Mouse (Mus musculus) WW6 (cell line): ENCODE data around the gene Utp15.

ENCODE experiments used
- DNase-seq: peaks from one replicate; pipeline ENCODE4 v3.0.0-alpha.2; 2013; ENCODE audit warnings: low read depth, low spot score

Gene Utp15

DNA sequence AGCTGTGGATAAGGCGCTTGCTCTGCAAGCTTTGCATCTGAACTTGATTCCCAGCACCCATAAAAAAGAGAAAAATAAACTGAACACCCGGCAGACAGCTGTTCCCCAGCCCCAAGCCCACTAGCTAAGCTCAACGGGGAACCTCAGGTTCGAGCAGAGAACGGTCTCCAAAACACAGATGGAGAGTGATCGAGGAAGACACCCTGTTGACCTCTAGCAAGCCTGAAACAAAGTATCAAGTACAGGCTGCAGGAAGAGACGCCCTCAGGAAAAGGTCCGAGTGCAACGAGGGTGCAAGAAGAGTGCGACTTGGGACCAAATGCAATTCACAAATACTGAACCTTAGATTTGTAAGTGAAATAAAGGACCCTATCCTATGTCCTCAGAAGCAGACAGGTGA is 13.2 kb downstream of the Utp15 start:
- DNase-seq: no peak

- no peak for DNase-seq
These were observed 17.5 kb downstream of the Utp15 start for GRCm38 (mm10) chr13:98245386-98245785.

GRCm38 (mm10) chr13:98244571-98245350 is 18.1 kb downstream of the Utp15 start:
- DNase-seq: no peak

DNA sequence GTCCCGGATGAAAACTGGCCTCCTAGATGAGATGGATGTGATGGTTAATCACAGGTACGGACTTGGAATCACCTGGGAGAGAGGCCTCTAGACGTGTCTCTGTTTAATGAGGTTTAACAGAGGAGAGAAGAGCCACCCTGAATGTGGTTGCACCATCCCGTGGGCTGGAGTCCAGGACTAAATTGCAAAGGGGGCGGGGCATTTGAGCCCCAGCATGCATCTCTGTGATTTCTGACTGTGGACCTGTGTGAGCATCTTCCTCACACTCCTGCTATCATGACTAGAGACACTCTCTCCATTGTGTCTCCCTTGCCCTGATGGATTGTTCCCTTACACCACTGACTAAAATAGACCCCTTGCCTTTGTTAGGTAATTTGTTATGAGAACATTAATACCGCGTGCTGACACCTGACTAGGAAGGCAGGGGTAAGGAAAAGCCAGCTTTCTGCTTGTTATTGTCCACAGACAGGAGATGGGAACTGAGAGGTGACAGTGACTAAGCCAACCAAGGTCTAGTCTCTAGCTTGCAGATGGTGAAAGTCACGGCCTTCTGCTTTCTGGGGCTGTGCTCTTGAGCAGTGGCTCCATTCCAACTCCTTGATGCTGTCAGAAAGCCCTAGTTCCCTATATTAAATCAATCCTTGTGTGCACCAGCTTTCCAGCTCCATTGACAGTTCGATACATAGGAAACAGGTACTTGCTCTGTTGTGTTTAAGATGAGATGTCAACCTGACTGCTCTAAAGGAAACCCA is 21.1 kb downstream of the Utp15 start:
- no peak for DNase-seq

DNA sequence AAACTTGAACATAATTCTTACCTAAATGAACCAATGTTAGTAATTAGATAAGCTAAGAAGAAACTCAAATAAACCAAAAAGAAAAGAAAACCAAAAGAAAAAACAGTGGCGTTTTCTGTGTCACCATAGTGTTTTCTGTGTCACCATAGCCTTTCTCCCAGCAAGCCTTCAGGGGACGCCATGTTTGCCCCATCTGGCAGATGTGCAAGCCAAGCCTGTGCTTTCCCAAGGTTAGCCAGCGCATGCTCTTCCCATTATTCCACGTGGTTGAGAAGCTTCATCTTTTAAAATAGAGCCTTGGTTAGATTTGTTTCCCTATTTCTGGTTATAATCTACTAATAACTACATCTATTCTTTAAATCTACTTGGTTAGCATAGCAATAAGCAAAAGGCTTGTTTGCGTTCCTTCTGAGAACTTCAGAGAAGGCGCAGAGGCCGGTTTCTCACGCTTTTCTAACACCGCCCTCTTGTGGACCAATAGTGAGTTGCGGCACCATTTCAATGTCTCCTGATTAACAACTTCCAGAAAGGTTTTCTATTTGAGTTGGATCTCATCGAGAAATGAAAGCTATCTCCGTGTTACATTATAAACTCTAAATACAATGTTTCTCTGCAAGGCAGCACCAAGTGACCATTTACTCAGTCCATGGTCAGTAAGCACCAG is 22.7 kb downstream of the Utp15 start:
- peak; percentile 33 for DNase-seq

GRCm38 (mm10) chr13:98235451-98235850 is 27.4 kb downstream of the Utp15 start:
- DNase-seq: no peak

DNA sequence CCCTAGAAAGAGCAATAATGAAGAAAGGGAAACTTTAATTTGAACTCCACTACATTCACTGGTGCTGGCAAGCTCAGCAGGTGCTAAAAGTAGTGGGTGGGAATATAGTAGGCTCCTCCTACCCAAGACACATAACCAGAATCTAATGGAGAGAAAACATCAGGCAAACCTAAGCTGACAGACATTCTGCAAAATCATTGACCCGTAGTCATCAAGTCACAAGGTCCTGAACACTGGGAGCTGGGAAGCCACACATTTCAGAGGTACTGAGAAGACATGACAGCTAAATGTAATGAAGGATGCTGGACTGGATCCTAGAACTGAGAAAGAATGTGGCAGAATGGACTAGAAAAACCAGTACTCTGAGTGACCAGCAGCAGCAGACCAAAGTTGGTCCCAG is 32.3 kb downstream of the Utp15 start:
- DNase-seq: no peak

GRCm38 (mm10) chr13:98226225-98226624 is 36.6 kb downstream of the Utp15 start:
- DNase-seq: no peak

GRCm38 (mm10) chr13:98222848-98223247 is 40.0 kb downstream of the Utp15 start:
- DNase-seq: no peak

GRCm38 (mm10) chr13:98210137-98210536 is 52.7 kb downstream of the Utp15 start:
- DNase-seq: no peak

DNA sequence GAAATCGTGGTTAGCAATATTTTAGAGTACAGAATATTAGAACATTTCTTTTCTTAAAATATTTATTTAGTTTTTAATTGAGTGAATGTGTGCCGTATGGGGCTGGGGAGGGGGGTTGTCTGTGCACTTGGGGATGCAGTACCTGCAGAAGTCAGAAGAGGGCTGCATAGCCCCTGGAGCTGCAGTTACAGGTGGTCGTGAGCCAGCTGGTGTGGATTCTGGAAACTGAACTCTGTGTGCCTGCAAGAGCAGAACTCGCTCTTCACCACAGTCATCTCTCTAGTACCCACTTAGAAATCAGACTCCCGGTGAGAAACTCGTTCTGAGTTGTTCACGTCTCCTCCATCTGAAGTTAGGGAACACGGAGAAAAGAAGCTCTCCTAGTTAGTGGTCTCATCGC is 54.0 kb downstream of the Utp15 start:
- no peak for DNase-seq

- no peak for DNase-seq
These were observed 56.3 kb downstream of the Utp15 start for GRCm38 (mm10) chr13:98206546-98206870.

DNA sequence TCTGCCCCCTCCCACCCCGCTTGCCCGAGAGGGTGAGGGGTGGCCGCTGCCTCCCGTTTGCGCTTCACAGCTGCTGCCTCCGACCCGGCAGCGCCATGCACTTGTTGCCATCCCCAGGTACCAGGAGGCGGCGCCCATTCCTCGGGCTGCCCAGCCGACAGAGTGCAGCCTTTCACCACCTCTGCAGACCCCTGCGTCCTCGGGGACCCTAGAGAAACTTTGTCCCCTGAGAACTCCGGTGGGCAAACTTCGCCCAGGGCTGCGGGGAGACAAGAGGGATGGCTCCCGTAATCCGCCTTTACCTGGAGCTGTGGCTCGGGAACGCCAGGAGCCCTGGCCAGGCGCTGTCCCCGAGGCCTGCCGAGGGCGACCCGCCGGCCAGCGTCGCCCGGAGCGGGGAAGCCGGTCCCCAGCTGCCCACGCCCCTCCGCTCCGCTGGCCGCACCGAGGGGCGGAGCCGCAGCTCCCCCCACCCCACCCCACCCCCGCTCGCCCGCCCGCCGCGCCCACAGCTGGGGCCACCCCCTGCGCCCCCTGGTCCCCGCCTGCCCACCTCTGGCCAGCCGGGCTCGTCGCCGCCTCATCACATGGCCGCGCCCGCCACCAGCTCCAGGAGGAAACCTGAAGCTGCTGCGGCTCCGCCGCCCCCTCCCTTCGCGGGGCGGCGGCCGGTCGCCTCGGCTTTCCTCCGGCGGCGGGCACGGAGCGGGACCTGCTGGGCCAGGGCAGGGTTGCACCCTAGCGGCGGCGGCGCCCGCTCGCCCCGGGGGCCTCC is 56.9 kb downstream of the Utp15 start, which contains the start of gene Arhgef28:
TSS of gene Arhgef28 (minus strand) at position 669 of the 775 bp plus-strand sequence.
- DNase-seq: peak; percentile 20

- DNase-seq: no peak
These were observed 57.7 kb downstream of the Utp15 start for GRCm38 (mm10) chr13:98205111-98205510.

- no peak for DNase-seq
These were observed 58.5 kb downstream of the Utp15 start for GRCm38 (mm10) chr13:98204371-98204770.

DNA sequence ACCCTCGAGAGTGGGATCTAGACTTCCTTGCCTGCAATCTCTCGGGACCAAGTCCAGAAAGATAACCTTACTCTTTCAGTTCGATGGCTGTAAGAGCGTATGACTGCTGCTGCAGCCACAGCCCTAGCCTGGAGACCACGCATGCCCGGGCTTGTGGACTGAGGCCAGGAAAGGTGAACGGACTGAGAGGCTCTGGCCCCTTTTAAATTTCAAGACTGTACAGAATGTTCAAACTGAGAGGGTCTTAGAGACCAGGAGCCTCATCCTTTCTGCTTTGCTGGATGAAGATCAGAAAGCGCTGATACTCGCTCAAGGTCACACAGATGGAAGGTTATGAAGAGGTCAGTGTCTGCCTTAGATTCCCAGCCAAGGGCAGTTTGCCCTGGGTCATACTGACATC is 61.4 kb downstream of the Utp15 start:
- no peak for DNase-seq
